ENCODE assay signal across 8 mouse cellular contexts in genomic region chr11:119991338-119991678, GRCm38 (mm10). TPM values are rescaled to one million over a fixed set of nuclear protein-coding genes. Genes with fewer than 3 reads are reported as not detected.
A peak's percentile ranks its signal among the peaks of the same experiment; 100 is the strongest.
DNase-seq lines count a peak whose midpoint lies in the region; ATAC-seq and TF ChIP-seq lines count a peak whose summit lies in the region.

No protein-coding gene starts in this region.

- TF ChIP-seq EP300 in liver, postnatal 0 days (IDR thresholded peaks at IDR 0.05; ENCODE audit: low read depth) = no peak

- ATAC-seq in CD4-positive, CD25-positive, alpha-beta regulatory T cell, adult 4 months = peak; percentile 85
- ATAC-seq in forebrain, embryonic 11.5 days (replicated peaks; ENCODE audit: low FRiP score) = peak; percentile 67
- peak; percentile 66 for ATAC-seq in heart, embryonic 16.5 days (replicated peaks; ENCODE audit: extremely low read depth, insufficient read depth, low FRiP score)
- peak; percentile 59 for ATAC-seq in liver, postnatal 0 days
- peak; percentile 68; the same call in 1 of the 2 replicates for ATAC-seq in neural tube, embryonic 14.5 days (ENCODE audit: low read depth)

- no peak overlapping the region for H3K4me3 ChIP-seq in forebrain, embryonic 11.5 days (ENCODE audit: low read depth, low read length)
- no peak overlapping the region for H3K4me3 ChIP-seq in heart, embryonic 16.5 days (ENCODE audit: low read length)
- no peak overlapping the region for H3K4me3 ChIP-seq in liver, postnatal 0 days (ENCODE audit: low read depth, low read length)
- no peak overlapping the region for H3K4me3 ChIP-seq in neural tube, embryonic 14.5 days (ENCODE audit: low read depth, low read length)
- no peak overlapping the region for H3K4me3 ChIP-seq in testis, adult 2 months (ENCODE audit: control insufficient read depth, low read depth, low read length)

- H3K4me1 ChIP-seq in forebrain, embryonic 11.5 days (replicated peaks; ENCODE audit: control insufficient read depth, insufficient read depth, low read length) = peaks cover 8% of the 10 kb centered on the region
- peaks cover 20% of the 10 kb centered on the region for H3K4me1 ChIP-seq in heart, embryonic 16.5 days (ENCODE audit: control insufficient read depth, insufficient read depth, low read length)
- H3K4me1 ChIP-seq in liver, postnatal 0 days (ENCODE audit: insufficient read depth) = peaks cover 12% of the 10 kb centered on the region
- H3K4me1 ChIP-seq in neural tube, embryonic 14.5 days (ENCODE audit: control insufficient read depth, insufficient read depth, low read length) = peaks cover 15% of the 10 kb centered on the region
- peaks cover 8% of the 10 kb centered on the region for H3K4me1 ChIP-seq in testis, adult 2 months (ENCODE audit: control insufficient read depth, insufficient read depth, low read length)

- no peak overlapping the region for H3K4me2 ChIP-seq in forebrain, embryonic 11.5 days (ENCODE audit: low read depth, low read length, severe bottlenecking)
- peak overlapping the region; percentile 34; the same call in 1 of the 2 replicates for H3K4me2 ChIP-seq in heart, embryonic 16.5 days (ENCODE audit: low read depth, low read length)
- peak overlapping the region; percentile 9; the same call in 1 of the 2 replicates for H3K4me2 ChIP-seq in liver, postnatal 0 days (ENCODE audit: low read depth, low read length)
- no peak overlapping the region for H3K4me2 ChIP-seq in neural tube, embryonic 14.5 days (ENCODE audit: low read depth, low read length)

- TF ChIP-seq POLR2A in testis, adult 2 months (IDR thresholded peaks at IDR 0.05; ENCODE audit: control insufficient read depth, low read depth, low read length) = no peak

- WGBS in forebrain, embryonic 11.5 days = 14% methylated on average over 10 of the region's 10 CpGs
- WGBS in heart, embryonic 16.5 days = 12% methylated on average over 10 of the region's 10 CpGs
- WGBS in liver, postnatal 0 days (ENCODE audit: insufficient replicate concordance) = 13% methylated on average over 10 of the region's 10 CpGs
- 14% methylated on average over 10 of the region's 10 CpGs for WGBS in neural tube, embryonic 14.5 days

- peak; percentile 97 for TF ChIP-seq CTCF in liver, postnatal 0 days (IDR thresholded peaks at IDR 0.05; ENCODE audit: low read depth)
- TF ChIP-seq CTCF in testis, adult 2 months (IDR thresholded peaks at IDR 0.05; ENCODE audit: control insufficient read depth, insufficient read depth, insufficient replicate concordance, low read depth, low read length) = peak; percentile 72

- H3K27me3 ChIP-seq in forebrain, embryonic 11.5 days (ENCODE audit: control insufficient read depth, insufficient read depth, low read length) = no peaks in the 10 kb centered on the region
- no peaks in the 10 kb centered on the region for H3K27me3 ChIP-seq in heart, embryonic 16.5 days (ENCODE audit: control insufficient read depth, insufficient read depth, low read length)
- H3K27me3 ChIP-seq in liver, postnatal 0 days (ENCODE audit: insufficient read depth, low read length) = no peaks in the 10 kb centered on the region
- no peaks in the 10 kb centered on the region for H3K27me3 ChIP-seq in neural tube, embryonic 14.5 days (ENCODE audit: control insufficient read depth, insufficient read depth, low read length)
- H3K27me3 ChIP-seq in testis, adult 2 months (ENCODE audit: control insufficient read depth, insufficient read depth, low read length) = no peaks in the 10 kb centered on the region

- DNase-seq in brain, embryonic 18.5 days (ENCODE audit: low read depth, low spot score) = peak; percentile 47
- DNase-seq in forebrain, embryonic 11.5 days (ENCODE audit: low spot score) = peak; percentile 95
- DNase-seq in kidney, postnatal 25 days = peak; percentile 88 to 93
- peak; percentile 89 for DNase-seq in liver, postnatal 0 days

- no peaks in the 10 kb centered on the region for H3K36me3 ChIP-seq in forebrain, embryonic 11.5 days (ENCODE audit: control insufficient read depth, insufficient read depth, low read length)
- H3K36me3 ChIP-seq in heart, embryonic 16.5 days (ENCODE audit: control insufficient read depth, insufficient read depth) = 0 out of 2 replicates have a peak, but pooled peaks cover 3% of the 10 kb centered on the region
- peaks cover 24% of the 10 kb centered on the region for H3K36me3 ChIP-seq in liver, postnatal 0 days (replicated peaks; ENCODE audit: insufficient read depth, low read length)
- H3K36me3 ChIP-seq in neural tube, embryonic 14.5 days (ENCODE audit: control insufficient read depth, insufficient read depth, low read length) = no peaks in the 10 kb centered on the region
- H3K36me3 ChIP-seq in testis, adult 2 months (ENCODE audit: control insufficient read depth, insufficient read depth, low read length) = peaks cover 1% of the 10 kb centered on the region

- no peak overlapping the region for H3K27ac ChIP-seq in forebrain, embryonic 11.5 days (ENCODE audit: low read depth, low read length)
- no peak overlapping the region for H3K27ac ChIP-seq in heart, embryonic 16.5 days (ENCODE audit: low read length)
- H3K27ac ChIP-seq in liver, postnatal 0 days (ENCODE audit: low read depth) = no peak overlapping the region
- H3K27ac ChIP-seq in neural tube, embryonic 14.5 days (ENCODE audit: low read depth, low read length) = no peak overlapping the region
- no peak overlapping the region for H3K27ac ChIP-seq in testis, adult 2 months (ENCODE audit: control insufficient read depth, insufficient read depth, low read depth, low read length)

- H3K9ac ChIP-seq in forebrain, embryonic 11.5 days (ENCODE audit: low read length) = no peak overlapping the region
- no peak overlapping the region for H3K9ac ChIP-seq in heart, embryonic 16.5 days (ENCODE audit: low read length)
- H3K9ac ChIP-seq in liver, postnatal 0 days (replicated peaks) = no peak overlapping the region
- H3K9ac ChIP-seq in neural tube, embryonic 14.5 days (replicated peaks; ENCODE audit: low read depth, low read length) = no peak overlapping the region

- no peaks in the 10 kb centered on the region for H3K9me3 ChIP-seq in forebrain, embryonic 11.5 days (ENCODE audit: control insufficient read depth, low read length)
- no peaks in the 10 kb centered on the region for H3K9me3 ChIP-seq in heart, embryonic 16.5 days (replicated peaks; ENCODE audit: control insufficient read depth, low read length)
- H3K9me3 ChIP-seq in liver, postnatal 0 days (ENCODE audit: low read length) = no peaks in the 10 kb centered on the region
- no peaks in the 10 kb centered on the region for H3K9me3 ChIP-seq in neural tube, embryonic 14.5 days (ENCODE audit: control insufficient read depth, low read length)

RNA-seq across cellular contexts. Expression of gene Baiap2, which starts 48.7 kb away (rescaled TPM):
- polyA plus RNA-seq in CD4-positive, CD25-positive, alpha-beta regulatory T cell, adult 4 months (2017; shearing (Covaris generic)) = 10 to 100 TPM in 1 of 2 experiments, 1 to 10 TPM in 1; 7.9 to 11.5 TPM
- polyA plus RNA-seq in forebrain, embryonic 11.5 days (2014; fragmentation: Nextera tagmentation; extraction: Ambion mirVana) = 10.4 and 12.1 TPM in 2 replicates
- polyA plus RNA-seq in heart, embryonic 16.5 days (2015; fragmentation: Nextera tagmentation; extraction: Ambion mirVana) = 13.0 and 13.9 TPM in 2 replicates
- polyA plus RNA-seq in liver, postnatal 0 days (2015; fragmentation: Nextera tagmentation; extraction: Ambion mirVana) = 20.8 and 21.3 TPM in 2 replicates
- 12.6 and 13.7 TPM in 2 replicates for polyA plus RNA-seq in neural tube, embryonic 14.5 days (2014; fragmentation: Nextera tagmentation; extraction: Ambion mirVana)
- polyA plus RNA-seq in testis, adult 2 months (2012; rRNA removed) = 151 and 183 TPM in 2 replicates

RNA-seq across cellular contexts. Expression of gene Aatk, which starts 55.7 kb away (rescaled TPM):
- not detected for polyA plus RNA-seq in CD4-positive, CD25-positive, alpha-beta regulatory T cell, adult 4 months (2017; shearing (Covaris generic))
- polyA plus RNA-seq in forebrain, embryonic 11.5 days (2014; fragmentation: Nextera tagmentation; extraction: Ambion mirVana) = 2.8 and 3.5 TPM in 2 replicates
- polyA plus RNA-seq in heart, embryonic 16.5 days (2015; fragmentation: Nextera tagmentation; extraction: Ambion mirVana) = 1.3 and 1.4 TPM in 2 replicates
- 0.72 and 0.89 TPM in 2 replicates for polyA plus RNA-seq in liver, postnatal 0 days (2015; fragmentation: Nextera tagmentation; extraction: Ambion mirVana)
- 32.2 and 37.7 TPM in 2 replicates for polyA plus RNA-seq in neural tube, embryonic 14.5 days (2014; fragmentation: Nextera tagmentation; extraction: Ambion mirVana)
- polyA plus RNA-seq in testis, adult 2 months (2012; rRNA removed) = 0.84 and 1.1 TPM in 2 replicates

Comparison
In these comparisons a context has a peak if more than half of its experiments do, and no peak if none do; other contexts are left out.
1. H3K4me2 ChIP-seq: peak in heart, embryonic 16.5 days (single experiment) and liver, postnatal 0 days (single experiment); none in forebrain, embryonic 11.5 days (single experiment) and neural tube, embryonic 14.5 days (single experiment).
2. Peak in every context shown above with its lines, with median percentiles within 50 percentile points of each other: ATAC-seq and DNase-seq.